Mouse (Mus musculus): Measurements from ENCODE around the gene Qtrt1. TPM values are rescaled to one million over a fixed set of nuclear protein-coding genes. Genes with fewer than 3 reads are reported as not detected.

Qtrt1 gene
- polyA plus RNA-seq (2014; fragmentation: Nextera tagmentation; extraction: Ambion mirVana), result 59.2 and 60.2 TPM in 2 replicates

DNA sequence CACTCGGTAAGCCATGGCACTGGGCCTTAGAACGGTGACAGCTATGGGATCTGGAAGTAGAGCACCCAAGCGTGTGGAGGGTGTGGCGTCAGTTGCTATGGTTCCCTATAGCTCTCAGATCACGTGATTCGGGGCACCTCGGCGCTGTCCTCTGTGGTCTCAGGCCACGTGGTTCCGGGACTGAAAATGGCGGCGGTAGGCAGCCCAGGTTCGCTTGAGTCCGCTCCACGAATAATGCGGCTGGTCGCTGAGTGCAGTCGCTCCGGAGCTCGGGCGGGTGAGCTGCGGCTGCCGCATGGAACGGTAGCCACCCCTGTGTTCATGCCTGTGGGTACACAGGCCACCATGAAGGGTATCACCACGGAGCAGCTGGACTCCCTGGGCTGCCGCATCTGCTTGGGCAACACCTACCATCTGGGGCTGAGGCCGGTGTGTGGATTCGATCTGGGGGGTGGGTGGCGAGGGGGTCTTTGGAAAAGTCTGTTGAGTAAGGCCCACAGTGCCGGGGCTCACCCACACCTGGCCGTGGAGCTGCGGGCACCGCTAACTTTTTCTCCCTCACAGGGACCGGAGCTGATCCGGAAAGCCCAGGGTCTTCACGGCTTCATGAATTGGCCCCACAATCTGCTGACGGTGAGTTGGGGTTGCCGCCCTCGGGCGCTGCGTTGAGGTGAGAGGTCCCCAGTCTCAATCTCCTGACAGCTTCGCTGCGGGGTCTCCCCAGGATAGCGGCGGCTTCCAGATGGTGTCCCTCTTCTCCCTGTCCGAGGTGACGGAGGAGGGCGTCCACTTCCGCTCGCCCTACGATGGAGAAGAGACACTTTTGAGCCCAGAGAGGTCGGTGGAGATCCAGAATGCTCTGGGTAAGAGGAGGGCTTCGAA lies at the start of gene Qtrt1:
Gene Qtrt1, plus strand, starts transcription at position 169 of the 882 bp plus-strand sequence.
- peak; percentile 84 for DNase-seq (ENCODE audit: low spot score)
- H3K4me1 ChIP-seq (replicated peaks; ENCODE audit: control insufficient read depth, insufficient read depth, low read length), result peaks cover 5% of the 10 kb centered on the region
- H3K27me3 ChIP-seq (replicated peaks; ENCODE audit: control insufficient read depth, insufficient read depth, low read length), result no peaks in the 10 kb centered on the region
- no peaks in the 10 kb centered on the region for H3K9me3 ChIP-seq (ENCODE audit: control insufficient read depth, low read length)
- peak within 1 kb of the TSS; percentile 87 for H3K9ac ChIP-seq (ENCODE audit: low read depth, low read length)
- peaks cover 15% of the 10 kb centered on the region for H3K36me3 ChIP-seq (ENCODE audit: control insufficient read depth, insufficient read depth, low read length)
- peak within 1 kb of the TSS; percentile 4; the same call in 1 of the 2 replicates for H3K27ac ChIP-seq (ENCODE audit: low read depth, low read length)
- ATAC-seq (replicated peaks; ENCODE audit: low FRiP score), result peak; percentile 94
- H3K4me3 ChIP-seq (ENCODE audit: low read depth, low read length), result peak within 1 kb of the TSS; percentile 82
- 1% methylated on average over 53 of the region's 53 CpGs for WGBS
- peak within 1 kb of the TSS; percentile 66 for H3K4me2 ChIP-seq

DNA sequence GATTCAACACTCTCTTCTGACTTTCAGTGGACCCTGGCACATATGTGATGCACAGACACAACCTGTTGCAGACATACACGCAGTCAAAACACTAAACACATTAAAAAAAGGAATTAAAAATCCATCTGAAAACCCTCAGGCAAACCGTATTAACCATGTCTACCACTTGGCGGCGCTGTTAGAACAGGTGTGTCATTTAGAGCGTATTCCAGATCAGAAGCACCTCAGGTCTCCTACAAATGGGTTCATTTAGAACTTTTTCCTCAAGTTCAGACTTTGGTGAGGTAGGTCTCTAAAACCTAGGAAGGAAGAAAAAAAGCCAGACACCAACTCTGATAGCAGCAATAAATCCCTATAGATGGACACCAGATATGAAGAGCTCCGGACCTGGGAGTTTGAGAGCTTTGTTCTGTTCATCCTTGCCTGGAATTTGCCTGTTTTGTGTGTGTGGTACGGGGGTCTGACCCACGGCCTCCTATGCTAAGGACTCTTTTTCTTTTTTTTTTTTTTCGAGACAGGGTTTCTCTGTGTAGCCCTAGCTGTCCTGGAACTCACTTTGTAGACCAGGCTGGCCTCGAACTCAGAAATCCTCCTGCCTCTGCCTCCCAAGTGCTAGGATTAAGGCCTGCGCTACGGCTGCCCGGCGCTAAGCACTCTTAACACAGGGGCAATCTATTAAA lies 45.0 kb upstream of the Qtrt1 start:
- Histone ChIP-seq H3K4me1 (replicated peaks; ENCODE audit: control insufficient read depth, insufficient read depth, low read length) (peaks cover 17% of the 10 kb centered on the region), H3K4me3 (ENCODE audit: low read depth, low read length) (peak overlapping the region; percentile 35), H3K27me3 (replicated peaks; ENCODE audit: control insufficient read depth, insufficient read depth, low read length) (no peaks in the 10 kb centered on the region), H3K4me2 (peak overlapping the region; percentile 76), H3K27ac (ENCODE audit: low read depth, low read length) (peak overlapping the region; percentile 88), H3K36me3 (ENCODE audit: control insufficient read depth, insufficient read depth, low read length) (no peaks in the 10 kb centered on the region; the same call in 1 of the 2 replicates), H3K9me3 (ENCODE audit: control insufficient read depth, low read length) (no peaks in the 10 kb centered on the region), H3K9ac (ENCODE audit: low read depth, low read length) (peak overlapping the region; percentile 54)
- no peak for DNase-seq (ENCODE audit: low spot score)
- WGBS, result 28% methylated on average over 14 of the region's 14 CpGs
- 0 out of 2 replicates have a peak, but pooled peaks have one; percentile 5 for ATAC-seq (replicated peaks; ENCODE audit: low FRiP score)

DNA sequence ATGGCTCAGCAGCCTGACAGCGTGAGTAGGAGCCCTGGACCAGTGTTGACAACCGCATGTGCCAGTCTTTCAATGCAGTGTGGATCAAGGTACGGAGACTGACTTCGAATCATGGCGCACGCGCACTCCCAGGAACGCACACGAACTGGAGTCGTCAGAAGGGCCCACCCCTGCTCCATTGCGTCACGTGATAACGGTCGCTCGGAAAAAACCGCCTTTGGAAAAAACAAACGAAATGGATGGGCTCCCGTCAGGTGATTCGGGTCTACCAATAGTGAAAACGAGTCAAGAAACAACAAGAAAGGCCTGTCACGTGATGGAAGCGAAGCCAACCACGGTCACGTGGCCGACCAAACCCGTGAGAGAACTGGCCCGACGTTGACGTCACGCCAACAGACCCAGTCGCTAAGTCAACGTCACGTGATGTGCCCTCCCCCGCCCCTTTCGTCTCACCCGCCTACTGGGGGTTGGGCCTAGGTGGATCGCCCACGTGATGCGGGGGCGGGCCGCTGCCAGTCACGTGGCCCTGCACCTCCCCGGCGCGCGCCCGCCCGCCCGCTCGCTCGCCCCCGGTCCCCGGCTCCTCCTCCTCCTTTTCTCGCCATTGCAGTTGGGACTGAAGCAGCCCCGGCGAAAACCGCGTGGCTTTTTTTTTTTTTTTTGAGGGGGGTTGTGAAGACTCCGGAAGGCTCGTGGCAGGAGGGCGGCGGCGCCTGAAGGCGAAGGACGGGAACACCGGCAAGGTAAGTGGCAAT lies 44.1 kb upstream of the Qtrt1 start, which contains the start of gene Ilf3:
Gene Ilf3, plus strand, starts transcription at position 515 of the 755 bp plus-strand sequence.
- Histone ChIP-seq H3K4me2 (peak within 1 kb of the TSS; percentile 84), H3K9ac (ENCODE audit: low read depth, low read length) (peak within 1 kb of the TSS; percentile 78), H3K9me3 (ENCODE audit: control insufficient read depth, low read length) (no peaks in the 10 kb centered on the region), H3K4me3 (ENCODE audit: low read depth, low read length) (peak within 1 kb of the TSS; percentile 76), H3K36me3 (ENCODE audit: control insufficient read depth, insufficient read depth, low read length) (no peaks in the 10 kb centered on the region; the same call in 1 of the 2 replicates), H3K27me3 (replicated peaks; ENCODE audit: control insufficient read depth, insufficient read depth, low read length) (no peaks in the 10 kb centered on the region), H3K4me1 (replicated peaks; ENCODE audit: control insufficient read depth, insufficient read depth, low read length) (peaks cover 17% of the 10 kb centered on the region), H3K27ac (ENCODE audit: low read depth, low read length) (peak within 1 kb of the TSS; percentile 88)
- under 1% methylated on average over 66 of the region's 66 CpGs for WGBS
- peak; percentile 88 for ATAC-seq (replicated peaks; ENCODE audit: low FRiP score)
- peak; percentile 99 for DNase-seq (ENCODE audit: low spot score)

DNA sequence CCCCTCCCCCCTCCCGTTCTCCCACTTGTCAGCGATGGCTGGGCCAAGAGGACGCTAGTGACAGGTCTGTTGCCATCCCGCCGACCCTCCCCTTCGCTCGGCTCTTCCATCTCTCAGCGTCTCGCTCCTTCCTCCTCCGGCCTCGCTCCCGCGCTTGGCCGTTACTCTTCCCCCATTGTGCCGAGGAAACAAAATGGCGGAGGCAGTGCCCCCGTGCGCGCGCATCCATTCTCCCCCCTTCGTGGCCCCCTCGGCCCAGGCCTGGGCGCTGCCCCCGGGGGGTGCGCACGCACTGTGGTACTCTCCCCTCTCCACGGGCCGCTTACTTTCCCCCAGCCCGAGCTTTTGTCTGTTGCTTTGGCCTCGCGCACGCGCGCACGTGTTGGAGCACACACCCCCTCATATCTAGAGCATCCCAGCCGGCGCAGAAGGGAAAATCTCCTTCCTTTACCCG lies 43.5 kb upstream of the Qtrt1 start:
- no peaks in the 10 kb centered on the region for H3K27me3 ChIP-seq (replicated peaks; ENCODE audit: control insufficient read depth, insufficient read depth, low read length)
- 1% methylated on average over 38 of the region's 38 CpGs for WGBS

DNA sequence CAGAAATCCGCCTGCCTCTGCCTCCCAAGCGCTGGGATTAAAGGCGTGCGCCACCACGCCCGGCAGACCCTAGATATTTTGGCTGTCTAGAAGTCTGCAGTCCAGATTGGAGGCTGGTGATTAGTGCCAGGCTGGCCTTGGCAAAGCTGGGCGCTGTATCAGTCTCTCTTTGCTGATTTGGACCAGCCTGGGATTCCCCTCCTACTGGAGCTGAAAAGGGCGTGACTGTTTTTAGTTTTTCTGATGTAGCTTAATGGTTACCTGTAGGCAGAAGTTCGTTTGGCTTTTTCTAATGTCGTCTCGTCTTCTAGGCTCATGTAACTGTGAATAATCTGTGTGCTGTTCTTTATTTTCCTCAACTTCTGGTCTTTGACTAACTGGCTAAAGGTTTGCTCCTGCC lies 42.6 kb upstream of the Qtrt1 start:
- no peak overlapping the region for H3K27ac ChIP-seq (ENCODE audit: low read depth, low read length)
- peak overlapping the region; percentile 84 for H3K4me2 ChIP-seq

More for the DNA sequence above, 43.5 kb upstream of the Qtrt1 start:
- peak; percentile 84 for DNase-seq (ENCODE audit: low spot score)
- H3K9me3 ChIP-seq (ENCODE audit: control insufficient read depth, low read length), result no peaks in the 10 kb centered on the region
- ATAC-seq (replicated peaks; ENCODE audit: low FRiP score), result peak; percentile 56
- H3K9ac ChIP-seq (ENCODE audit: low read depth, low read length), result peak overlapping the region; percentile 78
- no peaks in the 10 kb centered on the region; the same call in 1 of the 2 replicates for H3K36me3 ChIP-seq (ENCODE audit: control insufficient read depth, insufficient read depth, low read length)
- H3K4me1 ChIP-seq (replicated peaks; ENCODE audit: control insufficient read depth, insufficient read depth, low read length), result peaks cover 17% of the 10 kb centered on the region
- peak overlapping the region; percentile 84 for H3K4me2 ChIP-seq
- H3K4me3 ChIP-seq (ENCODE audit: low read depth, low read length), result peak overlapping the region; percentile 76
- H3K27ac ChIP-seq (ENCODE audit: low read depth, low read length), result peak overlapping the region; percentile 76

DNA sequence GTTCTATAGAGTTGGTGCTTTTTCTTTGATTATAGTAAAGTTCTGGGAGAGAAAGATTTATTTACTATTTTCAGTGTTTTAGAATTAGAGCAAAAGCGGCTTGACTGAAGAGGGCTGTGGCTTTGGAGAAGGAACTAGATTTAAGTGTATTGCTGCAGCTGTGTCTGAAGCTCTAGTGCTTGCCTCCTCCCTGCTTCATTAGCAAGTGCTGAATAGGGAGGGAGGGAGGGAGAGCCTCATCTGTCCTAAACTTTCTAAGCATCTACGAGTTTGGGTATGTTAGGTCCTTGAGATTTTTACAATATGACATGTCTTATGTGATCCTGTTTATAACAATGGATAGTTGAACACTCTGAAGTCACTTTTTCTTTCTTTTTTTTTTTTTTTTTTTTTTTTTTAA lies 40.8 kb upstream of the Qtrt1 start:
- Histone ChIP-seq H3K27me3 (replicated peaks; ENCODE audit: control insufficient read depth, insufficient read depth, low read length) (no peaks in the 10 kb centered on the region), H3K4me1 (replicated peaks; ENCODE audit: control insufficient read depth, insufficient read depth, low read length) (peaks cover 17% of the 10 kb centered on the region), H3K27ac (ENCODE audit: low read depth, low read length) (no peak overlapping the region), H3K9me3 (ENCODE audit: control insufficient read depth, low read length) (no peaks in the 10 kb centered on the region), H3K4me2 (no peak overlapping the region; the same call in 1 of the 2 replicates), H3K9ac (ENCODE audit: low read depth, low read length) (no peak overlapping the region), H3K36me3 (ENCODE audit: control insufficient read depth, insufficient read depth, low read length) (peaks cover 4% of the 10 kb centered on the region; the same call in 1 of the 2 replicates), H3K4me3 (ENCODE audit: low read depth, low read length) (no peak overlapping the region)
- 66% methylated on average over 2 of the region's 2 CpGs for WGBS
- ATAC-seq (replicated peaks; ENCODE audit: low FRiP score), result no peak
- DNase-seq (ENCODE audit: low spot score), result no peak

More for the DNA sequence above, 42.6 kb upstream of the Qtrt1 start:
- Histone ChIP-seq H3K9ac (ENCODE audit: low read depth, low read length) (peak overlapping the region; percentile 78; the same call in 1 of the 2 replicates), H3K4me1 (replicated peaks; ENCODE audit: control insufficient read depth, insufficient read depth, low read length) (peaks cover 17% of the 10 kb centered on the region), H3K27me3 (replicated peaks; ENCODE audit: control insufficient read depth, insufficient read depth, low read length) (no peaks in the 10 kb centered on the region), H3K4me3 (ENCODE audit: low read depth, low read length) (peak overlapping the region; percentile 76), H3K9me3 (ENCODE audit: control insufficient read depth, low read length) (no peaks in the 10 kb centered on the region), H3K36me3 (ENCODE audit: control insufficient read depth, insufficient read depth, low read length) (no peaks in the 10 kb centered on the region; the same call in 1 of the 2 replicates)
- DNase-seq (ENCODE audit: low spot score) (no peak), ATAC-seq (replicated peaks; ENCODE audit: low FRiP score) (no peak)
- 49% methylated on average over 11 of the region's 11 CpGs for WGBS

DNA sequence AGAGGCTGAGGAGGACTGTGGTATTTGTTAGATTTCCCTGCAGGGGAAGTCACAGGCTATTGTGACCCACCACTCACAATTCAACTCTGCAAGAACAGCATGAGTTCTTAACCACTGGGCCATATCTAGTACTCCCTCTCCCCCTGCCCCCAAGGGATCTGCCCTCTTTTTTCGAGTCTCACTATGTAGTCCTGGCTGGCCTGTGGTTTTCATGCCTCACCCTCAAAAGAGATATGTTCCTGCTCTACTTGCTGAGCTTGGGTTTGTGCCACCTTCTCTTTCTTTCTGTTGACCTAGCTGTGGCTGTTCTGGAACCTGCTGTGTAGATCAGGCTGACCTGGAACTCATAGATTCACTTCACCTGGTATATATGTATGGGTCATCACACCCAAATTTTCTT lies 39.1 kb upstream of the Qtrt1 start:
- ATAC-seq (replicated peaks; ENCODE audit: low FRiP score) (no peak), DNase-seq (ENCODE audit: low spot score) (no peak)
- WGBS, result 47% methylated on average over 1 of the region's 1 CpGs
- no peak overlapping the region for H3K9ac ChIP-seq (ENCODE audit: low read depth, low read length)
- H3K27ac ChIP-seq (ENCODE audit: low read depth, low read length), result no peak overlapping the region
- H3K36me3 ChIP-seq (ENCODE audit: control insufficient read depth, insufficient read depth, low read length), result peaks cover 4% of the 10 kb centered on the region; the same call in 1 of the 2 replicates
- no peak overlapping the region for H3K4me2 ChIP-seq
- no peak overlapping the region for H3K4me3 ChIP-seq (ENCODE audit: low read depth, low read length)
- no peaks in the 10 kb centered on the region for H3K27me3 ChIP-seq (replicated peaks; ENCODE audit: control insufficient read depth, insufficient read depth, low read length)
- no peaks in the 10 kb centered on the region for H3K9me3 ChIP-seq (ENCODE audit: control insufficient read depth, low read length)
- H3K4me1 ChIP-seq (replicated peaks; ENCODE audit: control insufficient read depth, insufficient read depth, low read length), result peaks cover 19% of the 10 kb centered on the region

DNA sequence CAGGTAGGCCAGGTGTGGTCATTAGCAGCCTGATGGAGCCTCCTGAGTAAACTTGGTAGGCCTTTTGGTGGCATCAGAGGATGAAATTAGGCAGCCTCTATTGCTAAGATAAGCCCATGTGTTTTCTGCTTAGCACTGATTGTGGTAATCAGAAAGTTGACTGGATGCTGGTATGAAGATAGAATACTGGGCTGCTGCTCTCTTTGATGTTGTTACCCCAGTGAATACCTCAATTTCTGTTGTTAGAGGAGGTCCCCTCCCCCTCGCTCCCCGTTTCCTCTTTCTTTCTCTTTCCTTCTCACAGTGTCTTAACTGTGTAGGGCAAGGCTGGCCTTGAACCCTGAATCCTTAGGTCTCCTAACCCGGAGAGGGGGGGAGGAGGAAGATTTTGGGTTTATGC lies 32.4 kb upstream of the Qtrt1 start:
- Histone ChIP-seq H3K9ac (ENCODE audit: low read depth, low read length) (no peak overlapping the region), H3K4me3 (ENCODE audit: low read depth, low read length) (no peak overlapping the region), H3K4me1 (replicated peaks; ENCODE audit: control insufficient read depth, insufficient read depth, low read length) (peaks cover 32% of the 10 kb centered on the region), H3K27me3 (replicated peaks; ENCODE audit: control insufficient read depth, insufficient read depth, low read length) (no peaks in the 10 kb centered on the region), H3K4me2 (no peak overlapping the region), H3K9me3 (ENCODE audit: control insufficient read depth, low read length) (no peaks in the 10 kb centered on the region), H3K27ac (ENCODE audit: low read depth, low read length) (no peak overlapping the region), H3K36me3 (ENCODE audit: control insufficient read depth, insufficient read depth, low read length) (peaks cover 20% of the 10 kb centered on the region)
- ATAC-seq (replicated peaks; ENCODE audit: low FRiP score), result peak; percentile 61
- no peak for DNase-seq (ENCODE audit: low spot score)
- WGBS, result 64% methylated on average over 3 of the region's 3 CpGs

All from liver, embryonic 11.5 days (tissue).